In the genomic region with DNA sequence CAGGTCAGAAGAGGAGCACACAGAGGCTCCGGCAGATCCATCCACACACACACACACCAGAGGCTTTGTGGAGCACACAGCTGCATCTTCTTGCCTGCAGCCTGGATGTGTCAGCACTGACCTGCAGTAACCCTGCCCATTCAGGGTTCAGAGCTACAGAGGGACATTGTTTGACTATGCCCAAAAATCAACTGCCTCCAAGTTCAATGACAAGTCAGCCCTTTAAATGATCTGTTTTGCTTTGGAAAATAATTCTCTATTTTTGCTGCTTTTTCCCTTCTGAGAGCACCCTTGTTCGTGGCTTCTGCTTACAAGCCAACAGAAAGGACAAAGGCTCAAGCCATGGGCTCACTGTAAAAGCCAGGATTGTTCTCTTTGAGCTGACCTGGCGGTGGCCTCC, we compare ENCODE assay signal across 17 mouse cellular contexts.
DNase-seq lines count a peak whose midpoint lies in the region; ATAC-seq and TF ChIP-seq lines count a peak whose summit lies in the region.
"Had no signal": no experiment of that assay in that cellular context is flagged by ENCODE, and none has a peak within 500 bp of the region (broad histone marks: within the 10 kb centered on the region; RNA-seq: fewer than 3 reads in every experiment).

No protein-coding gene starts in this region.

- no peaks in the 10 kb centered on the region for H3K27me3 ChIP-seq in forebrain, postnatal 0 days (ENCODE audit: insufficient read depth, low read length)
- H3K27me3 ChIP-seq in forebrain, embryonic 11.5 days (ENCODE audit: control insufficient read depth, insufficient read depth, low read length): no peaks in the 10 kb centered on the region
- no peaks in the 10 kb centered on the region for H3K27me3 ChIP-seq in neural tube, embryonic 15.5 days (replicated peaks)
- H3K27me3 ChIP-seq: embryonic facial prominence, embryonic 12.5 days; midbrain, embryonic 15.5 days had no signal

- 75% methylated on average over 3 of the region's 3 CpGs for WGBS in forebrain, postnatal 0 days
- 82% methylated on average over 3 of the region's 3 CpGs for WGBS in forebrain, embryonic 11.5 days
- 51% methylated on average over 3 of the region's 3 CpGs for WGBS in neural tube, embryonic 15.5 days

- no peaks in the 10 kb centered on the region for H3K9me3 ChIP-seq in forebrain, postnatal 0 days (ENCODE audit: low read length)
- no peaks in the 10 kb centered on the region for H3K9me3 ChIP-seq in forebrain, embryonic 11.5 days (ENCODE audit: control insufficient read depth, low read length)
- no peaks in the 10 kb centered on the region for H3K9me3 ChIP-seq in neural tube, embryonic 15.5 days (replicated peaks)
- H3K9me3 ChIP-seq: embryonic facial prominence, embryonic 12.5 days; forebrain, embryonic 10.5 days; hindbrain, embryonic 10.5 days; midbrain, embryonic 15.5 days had no signal

- 0 out of 2 replicates have a peak, but pooled peaks have one; percentile 17 for ATAC-seq in forebrain, postnatal 0 days
- no peak for ATAC-seq in forebrain, embryonic 11.5 days (replicated peaks; ENCODE audit: low FRiP score)
- no peak for ATAC-seq in neural tube, embryonic 15.5 days (ENCODE audit: low FRiP score)
- ATAC-seq: midbrain, embryonic 15.5 days had no signal

- no peak overlapping the region for H3K4me3 ChIP-seq in forebrain, postnatal 0 days (ENCODE audit: low read depth, low read length)
- H3K4me3 ChIP-seq in forebrain, embryonic 11.5 days (ENCODE audit: low read depth, low read length): no peak overlapping the region
- H3K4me3 ChIP-seq in left cerebral cortex, adult 2 months: no peak overlapping the region
- H3K4me3 ChIP-seq in neural tube, embryonic 15.5 days (replicated peaks): no peak overlapping the region
- H3K4me3 ChIP-seq: embryonic facial prominence, embryonic 12.5 days; forebrain, embryonic 10.5 days; hindbrain, embryonic 10.5 days; midbrain, embryonic 15.5 days had no signal

- DNase-seq in forebrain, postnatal 0 days: no peak
- no peak for DNase-seq in forebrain, embryonic 11.5 days (ENCODE audit: low spot score)
- peak in 1 of 2 experiments; percentile 29 for DNase-seq in left cerebral cortex, adult 2 months (ENCODE audit: extremely low spot score in 1 of 2, low spot score in 2 of 2)
- no peak for DNase-seq in left cerebral cortex, adult 18-20 months (ENCODE audit: low spot score in 2 of 2)
- DNase-seq in fibroblast of lung, adult 2 months (ENCODE audit: low read depth): peak; percentile 69
- DNase-seq in lung, postnatal 10 days: peak; percentile 59
- DNase-seq in natural killer cell, adult 2 months (ENCODE audit: low spot score in 2 of 2): no peak
- DNase-seq: adrenal gland, adult 2 months; kidney, adult 11 months; kidney, postnatal 10 days; right cerebral cortex, postnatal 4 days had no signal

- no peaks in the 10 kb centered on the region; the same call in 1 of the 2 replicates for H3K36me3 ChIP-seq in forebrain, postnatal 0 days (ENCODE audit: insufficient read depth)
- H3K36me3 ChIP-seq in forebrain, embryonic 11.5 days (ENCODE audit: control insufficient read depth, insufficient read depth, low read length): no peaks in the 10 kb centered on the region
- H3K36me3 ChIP-seq in neural tube, embryonic 15.5 days: no peaks in the 10 kb centered on the region
- H3K36me3 ChIP-seq: embryonic facial prominence, embryonic 12.5 days; forebrain, embryonic 10.5 days; hindbrain, embryonic 10.5 days; midbrain, embryonic 15.5 days had no signal

- H3K4me1 ChIP-seq in forebrain, postnatal 0 days (ENCODE audit: insufficient read depth): no peaks in the 10 kb centered on the region; the same call in 1 of the 2 replicates
- no peaks in the 10 kb centered on the region for H3K4me1 ChIP-seq in forebrain, embryonic 11.5 days (replicated peaks; ENCODE audit: control insufficient read depth, insufficient read depth, low read length)
- H3K4me1 ChIP-seq in neural tube, embryonic 15.5 days: 0 out of 2 replicates have a peak, but pooled peaks cover 10% of the 10 kb centered on the region
- H3K4me1 ChIP-seq: embryonic facial prominence, embryonic 12.5 days; midbrain, embryonic 15.5 days had no signal

- H3K4me2 ChIP-seq in forebrain, postnatal 0 days (ENCODE audit: low read depth): no peak overlapping the region
- no peak overlapping the region for H3K4me2 ChIP-seq in forebrain, embryonic 11.5 days (ENCODE audit: low read depth, low read length, severe bottlenecking)
- no peak overlapping the region for H3K4me2 ChIP-seq in neural tube, embryonic 15.5 days
- H3K4me2 ChIP-seq: embryonic facial prominence, embryonic 12.5 days; midbrain, embryonic 15.5 days had no signal

- no peak overlapping the region for H3K9ac ChIP-seq in forebrain, postnatal 0 days
- H3K9ac ChIP-seq in forebrain, embryonic 11.5 days (ENCODE audit: low read length): no peak overlapping the region
- H3K9ac ChIP-seq in neural tube, embryonic 15.5 days (replicated peaks): no peak overlapping the region
- H3K9ac ChIP-seq: embryonic facial prominence, embryonic 12.5 days; midbrain, embryonic 15.5 days had no signal

- intact Hi-C loops in left cerebral cortex, adult 2 months (cut with DNase I): no loop called here

- H3K27ac ChIP-seq in forebrain, postnatal 0 days (ENCODE audit: low read depth, low read length): no peak overlapping the region
- H3K27ac ChIP-seq in forebrain, embryonic 11.5 days (ENCODE audit: low read depth, low read length): no peak overlapping the region
- H3K27ac ChIP-seq in left cerebral cortex, adult 2 months: peak overlapping the region; percentile 54; the same call in 1 of the 2 replicates
- no peak overlapping the region for H3K27ac ChIP-seq in neural tube, embryonic 15.5 days (replicated peaks)
- H3K27ac ChIP-seq: embryonic facial prominence, embryonic 12.5 days; forebrain, embryonic 10.5 days; hindbrain, embryonic 10.5 days; macrophage; midbrain, embryonic 15.5 days had no signal

- no peak for TF ChIP-seq CTCF in forebrain, postnatal 0 days (IDR thresholded peaks at IDR 0.05; ENCODE audit: low read depth)
- TF ChIP-seq CTCF in left cerebral cortex, adult 2 months (IDR thresholded peaks at IDR 0.05): no peak

Comparison
In these comparisons a context has a peak if more than half of its experiments do, and no peak if none do; other contexts are left out.
1. DNase-seq: peak in fibroblast of lung, adult 2 months (single experiment) and lung, postnatal 10 days (single experiment); none in forebrain, postnatal 0 days (single experiment), forebrain, embryonic 11.5 days (single experiment), left cerebral cortex, adult 18-20 months (0 of 2) and natural killer cell, adult 2 months (0 of 2).